Mouse (Mus musculus): ENCODE data around the gene Klk7.

The Klk7 gene

GRCm38 (mm10) chr7:43796355-43796754, 14.7 kb upstream of the Klk7 start:
- DNase-seq (ENCODE audit: low read depth, low spot score): no peak

GRCm38 (mm10) chr7:43797333-43797769, 13.7 kb upstream of the Klk7 start, which contains the start of gene Klk8:
Klk8 (plus strand) TSS chr7:43797577.
- peak; percentile 66 for DNase-seq (ENCODE audit: low read depth, low spot score)

- DNase-seq (ENCODE audit: low read depth, low spot score): peak; percentile 85
These were observed 13.1 kb upstream of the Klk7 start for GRCm38 (mm10) chr7:43797844-43798462.

DNA sequence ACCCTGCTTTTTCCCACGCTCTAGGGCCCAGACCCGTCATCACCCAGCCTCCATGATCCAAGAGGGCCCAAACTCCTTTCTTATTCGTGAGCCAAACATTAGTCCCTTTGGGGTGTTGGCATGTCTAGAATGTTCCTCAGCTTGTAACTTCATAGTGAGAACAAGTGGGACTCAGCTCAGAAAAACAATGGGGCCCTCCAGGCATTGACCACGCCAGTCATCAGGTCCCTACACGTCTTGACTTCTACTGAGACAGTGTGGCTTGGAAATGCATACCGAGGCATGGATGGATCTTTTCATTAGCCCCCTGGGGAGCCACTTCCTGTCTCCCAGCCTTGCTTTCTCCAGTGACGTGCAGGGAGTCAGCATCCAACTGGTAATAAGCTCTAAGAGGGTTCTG, 11.2 kb upstream of the Klk7 start:
- DNase-seq (ENCODE audit: low read depth, low spot score): peak; percentile 58

GRCm38 (mm10) chr7:43815211-43815610, 4.1 kb downstream of the Klk7 start:
- no peak for DNase-seq (ENCODE audit: low read depth, low spot score)

DNA sequence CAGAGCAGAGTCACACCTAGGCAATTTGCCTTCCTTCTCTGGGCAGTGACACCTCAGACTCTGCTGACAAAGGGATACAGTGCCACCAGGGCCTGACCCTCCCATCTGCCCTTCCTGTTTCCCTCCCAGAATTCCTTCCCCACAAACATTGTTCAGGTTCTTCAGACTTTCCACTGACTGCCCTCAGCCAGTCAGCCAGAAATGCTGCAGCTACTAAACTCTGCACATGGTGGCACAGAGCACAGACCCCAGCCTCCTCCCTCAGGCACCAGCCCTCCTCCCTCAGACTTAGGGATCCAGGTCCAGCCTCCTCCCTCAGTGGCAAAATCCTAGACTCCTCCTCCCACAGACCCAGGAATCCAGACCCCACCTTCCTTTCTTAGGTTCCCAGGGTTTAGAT, 5.7 kb downstream of the Klk7 start:
- DNase-seq (ENCODE audit: low read depth, low spot score): peak; percentile 74

GRCm38 (mm10) chr7:43821581-43821980, 10.5 kb downstream of the Klk7 start:
- DNase-seq (ENCODE audit: low read depth, low spot score): no peak

- DNase-seq (ENCODE audit: low read depth, low spot score): no peak
These were observed 13.1 kb downstream of the Klk7 start, which contains the start of gene Klk6 for GRCm38 (mm10) chr7:43824199-43824598. Klk6 (plus strand) TSS chr7:43824499.

DNA sequence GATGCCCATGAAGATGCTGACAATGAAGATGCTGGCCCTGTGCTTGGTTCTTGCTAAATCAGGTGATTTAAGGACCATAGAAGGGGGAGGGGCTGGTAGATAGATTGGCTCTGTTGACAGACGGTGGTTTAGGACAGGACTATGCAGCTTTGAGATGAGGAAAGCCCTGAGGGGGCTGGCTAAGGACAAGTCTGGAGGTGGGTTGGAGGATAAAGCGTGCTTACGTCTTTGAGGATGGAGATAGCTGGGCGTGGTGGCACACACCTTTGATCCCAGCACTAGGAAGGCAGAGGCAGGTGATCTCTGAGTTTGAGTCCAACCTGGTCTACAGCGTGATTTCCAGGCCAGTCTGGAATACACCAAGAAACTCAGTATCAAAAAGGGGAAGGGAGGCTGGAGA, 15.0 kb downstream of the Klk7 start:
- DNase-seq (ENCODE audit: low read depth, low spot score): no peak

- no peak for DNase-seq (ENCODE audit: low read depth, low spot score)
These were observed 16.6 kb downstream of the Klk7 start for GRCm38 (mm10) chr7:43827706-43828105.

DNA sequence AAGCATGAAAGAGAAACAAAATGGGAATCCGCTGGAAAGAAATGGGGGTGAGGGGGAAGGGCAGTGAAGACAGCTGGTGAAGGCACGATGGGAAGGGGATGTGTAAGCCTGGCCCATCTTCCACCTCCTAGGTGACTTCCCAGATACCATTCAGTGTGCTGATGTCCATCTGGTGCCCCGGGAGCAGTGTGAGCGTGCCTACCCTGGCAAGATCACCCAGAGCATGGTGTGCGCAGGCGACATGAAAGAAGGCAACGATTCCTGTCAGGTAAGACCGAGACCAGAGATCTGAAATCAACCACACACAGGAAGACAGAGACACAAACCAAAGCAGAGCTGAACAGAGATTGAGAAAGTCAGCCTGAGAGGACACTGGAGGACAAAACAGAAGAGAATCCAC, 17.9 kb downstream of the Klk7 start:
- no peak for DNase-seq (ENCODE audit: low read depth, low spot score)

- DNase-seq (ENCODE audit: low read depth, low spot score): no peak
These were observed 30.6 kb downstream of the Klk7 start, which contains the start of gene Klk5 for GRCm38 (mm10) chr7:43841701-43842100. Klk5 (plus strand) TSS chr7:43841971.

GRCm38 (mm10) chr7:43843801-43844200, 32.7 kb downstream of the Klk7 start:
- DNase-seq (ENCODE audit: low read depth, low spot score): peak; percentile 57

DNA sequence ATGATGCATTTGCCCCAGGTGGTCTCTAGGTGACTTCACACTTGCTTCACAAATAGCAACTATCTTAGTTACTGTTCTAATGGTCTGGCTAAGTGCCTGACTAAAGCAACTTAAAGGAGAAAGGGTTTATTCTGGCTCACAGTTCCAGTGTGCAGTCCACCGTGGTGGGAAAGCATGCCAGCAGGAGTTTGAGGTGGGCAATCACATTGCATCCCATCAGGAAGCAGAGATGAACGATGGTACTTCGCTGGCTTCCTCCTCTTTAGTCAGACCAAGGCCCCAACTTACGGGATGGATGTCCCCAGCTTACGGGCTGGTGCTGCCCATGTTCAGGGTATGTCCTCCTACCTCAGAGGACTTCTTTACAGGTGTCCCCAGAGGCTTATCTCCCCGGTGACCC, 40.5 kb downstream of the Klk7 start:
- no peak for DNase-seq (ENCODE audit: low read depth, low spot score)

- DNase-seq (ENCODE audit: low read depth, low spot score): peak; percentile 84
These were observed 43.7 kb downstream of the Klk7 start for GRCm38 (mm10) chr7:43854642-43855380.

GRCm38 (mm10) chr7:43855709-43856108, 44.6 kb downstream of the Klk7 start:
- no peak for DNase-seq (ENCODE audit: low read depth, low spot score)

DNA sequence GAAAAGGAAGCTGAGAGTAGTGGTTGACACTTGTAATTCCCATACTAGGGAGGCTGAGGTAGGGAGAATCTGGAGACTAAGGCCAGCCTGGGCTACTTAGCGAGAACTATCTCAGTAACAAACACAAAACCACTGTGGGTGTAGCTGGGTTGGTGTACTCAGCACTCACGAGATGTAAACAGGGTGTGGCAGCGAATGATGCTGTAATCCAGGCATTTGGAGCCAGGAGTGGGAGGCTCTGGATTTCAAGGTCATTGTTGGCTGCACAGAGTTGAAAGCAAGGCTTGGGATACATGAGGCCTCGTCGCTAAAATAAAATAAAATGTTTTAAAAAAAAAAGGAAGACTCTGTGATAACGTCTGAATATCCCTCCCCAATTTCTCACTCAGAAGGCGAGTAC, 45.2 kb downstream of the Klk7 start:
- DNase-seq (ENCODE audit: low read depth, low spot score): peak; percentile 79

DNA sequence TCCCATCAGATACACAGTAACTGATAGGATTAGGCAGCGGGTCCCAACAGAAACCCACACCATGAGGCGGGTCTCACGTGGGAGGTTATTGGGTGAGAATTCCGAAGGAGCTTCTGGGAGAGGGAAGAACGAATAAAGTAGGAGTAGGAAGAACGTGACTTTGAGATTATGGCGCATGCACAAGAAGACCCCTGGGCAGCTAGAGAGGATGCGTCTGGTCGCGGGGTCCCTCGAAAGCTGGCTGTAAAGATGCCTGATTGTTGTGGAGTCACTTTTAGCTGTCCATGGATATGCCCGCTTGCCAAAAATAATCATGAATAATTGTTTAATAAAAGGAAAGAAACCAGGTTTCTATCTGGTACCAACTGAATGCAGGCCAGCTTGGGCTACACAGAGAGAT, 46.4 kb downstream of the Klk7 start:
- DNase-seq (ENCODE audit: low read depth, low spot score): peak; percentile 50

GRCm38 (mm10) chr7:43860411-43860810, 49.3 kb downstream of the Klk7 start:
- peak; percentile 49 for DNase-seq (ENCODE audit: low read depth, low spot score)
